Mouse (Mus musculus): ENCODE measurements around the gene Erf.
A peak's percentile ranks its signal among the peaks of the same experiment; 100 is the strongest.

Erf gene

GRCm38 (mm10) chr7:25250141-25250972, at the start of gene Erf:
TSS of gene Erf (minus strand) at chr7:25250761.
- peak; percentile 88 for DNase-seq (ENCODE audit: low read depth, low spot score)

- DNase-seq (ENCODE audit: low read depth, low spot score): peak; percentile 87
Measured at GRCm38 (mm10) chr7:25297454-25298325, 47.1 kb upstream of the Erf start, which contains the start of gene Pafah1b3. TSS of gene Pafah1b3 (minus strand) at chr7:25297986.

- DNase-seq (ENCODE audit: low read depth, low spot score): no peak
Measured at GRCm38 (mm10) chr7:25296945-25297453, 46.4 kb upstream of the Erf start.

GRCm38 (mm10) chr7:25294960-25295722, 44.6 kb upstream of the Erf start:
- DNase-seq (ENCODE audit: low read depth, low spot score): no peak

DNA sequence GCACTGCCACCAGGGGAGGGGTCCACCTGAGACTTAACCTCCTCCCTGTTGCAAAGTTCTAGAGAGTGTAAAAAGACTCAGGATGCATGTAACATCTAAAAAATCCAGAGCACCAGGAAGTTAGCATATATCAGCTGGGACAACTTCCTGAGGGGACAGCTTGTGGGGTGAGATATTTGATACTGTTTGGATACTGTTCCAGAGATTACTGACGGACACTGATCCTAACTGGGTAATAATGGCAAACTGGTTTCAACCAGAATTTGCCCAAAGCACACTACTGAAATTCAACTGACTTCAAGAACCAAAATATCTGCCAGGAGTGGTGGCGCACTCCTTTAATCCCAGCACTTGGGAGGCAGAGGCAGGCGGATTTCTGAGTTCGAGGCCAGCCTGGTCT, 43.9 kb upstream of the Erf start:
- no peak for DNase-seq (ENCODE audit: low read depth, low spot score)

DNA sequence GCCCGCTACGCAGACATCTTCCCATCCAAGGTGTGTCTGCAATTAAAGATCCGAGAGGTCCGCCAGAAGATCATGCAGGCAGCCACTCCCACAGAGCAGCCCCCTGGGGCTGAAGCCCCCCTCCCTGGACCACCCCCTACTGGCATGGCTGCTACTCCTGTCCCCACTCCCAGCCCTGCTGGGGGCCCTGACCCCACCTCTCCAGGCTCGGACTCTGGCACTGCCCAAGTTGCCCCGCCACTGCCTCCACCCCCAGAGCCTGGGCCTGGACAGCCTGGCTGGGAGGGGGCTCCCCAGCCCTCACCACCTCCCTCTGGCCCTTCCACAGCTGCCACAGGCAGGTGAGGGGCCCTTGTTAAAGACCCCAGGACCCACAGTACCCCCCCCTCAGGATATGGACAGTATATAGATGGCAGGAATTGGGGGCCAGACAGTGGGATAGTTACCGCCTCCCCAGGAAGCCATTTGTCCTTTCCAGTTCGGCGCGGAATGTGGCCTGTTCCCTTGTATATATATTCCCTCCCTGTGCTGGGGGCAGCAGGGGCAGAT, 42.7 kb upstream of the Erf start:
- no peak for DNase-seq (ENCODE audit: low read depth, low spot score)

DNA sequence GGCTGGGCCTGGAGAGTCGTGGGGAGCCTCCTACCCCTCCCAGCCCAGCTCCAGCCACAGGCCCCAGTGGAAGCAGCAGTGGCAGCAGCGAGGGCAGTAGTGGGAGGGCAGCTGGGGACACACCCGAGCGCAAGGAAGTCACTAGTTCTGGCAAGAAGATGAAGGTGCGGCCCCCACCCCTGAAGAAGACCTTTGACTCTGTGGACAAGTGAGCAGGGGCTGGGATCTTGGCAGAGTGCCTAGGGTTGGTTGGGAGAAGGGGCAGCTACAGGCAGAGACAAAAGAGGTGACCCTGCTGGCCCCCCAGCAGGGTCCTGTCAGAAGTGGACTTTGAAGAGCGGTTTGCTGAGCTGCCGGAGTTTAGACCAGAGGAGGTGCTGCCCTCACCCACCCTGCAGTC, 41.5 kb upstream of the Erf start:
- DNase-seq (ENCODE audit: low read depth, low spot score): no peak

DNA sequence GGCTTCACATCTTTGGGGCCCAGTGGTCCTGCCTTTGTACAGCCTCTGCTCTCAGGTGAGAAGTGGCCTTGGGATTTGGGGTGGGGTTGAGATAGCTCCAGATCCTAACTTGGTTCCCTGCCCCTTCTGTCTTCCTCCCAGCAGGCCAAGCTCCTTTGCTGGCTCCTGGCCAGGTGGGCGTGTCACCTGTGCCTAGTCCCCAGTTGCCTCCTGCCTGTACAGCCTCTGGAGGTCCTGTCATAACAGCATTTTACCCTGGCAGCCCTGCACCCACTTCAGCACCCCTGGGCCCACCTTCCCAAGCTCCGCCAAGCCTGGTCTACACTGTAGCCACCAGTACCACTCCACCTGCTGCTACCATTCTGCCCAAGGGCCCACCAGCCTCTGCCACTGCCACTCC, 40.4 kb upstream of the Erf start:
- no peak for DNase-seq (ENCODE audit: low read depth, low spot score)

DNA sequence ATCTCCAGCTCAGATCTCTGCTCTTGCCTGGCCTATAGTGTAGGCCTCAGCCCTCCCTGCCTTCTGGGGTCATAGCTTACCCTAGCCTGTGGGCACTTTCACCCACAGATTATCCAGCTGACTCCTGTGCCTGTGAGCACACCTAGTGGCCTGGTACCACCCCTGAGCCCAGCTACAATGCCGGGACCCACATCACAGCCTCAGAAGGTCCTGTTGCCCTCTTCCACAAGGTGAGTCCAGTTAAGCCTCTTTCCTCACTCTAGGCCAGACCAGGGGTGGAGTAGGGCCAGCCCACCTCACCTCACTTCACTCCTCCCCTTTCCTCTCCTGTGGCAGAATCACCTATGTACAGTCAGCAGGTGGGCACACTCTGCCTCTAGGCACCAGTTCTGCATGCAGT, 39.9 kb upstream of the Erf start:
- DNase-seq (ENCODE audit: low read depth, low spot score): no peak

DNA sequence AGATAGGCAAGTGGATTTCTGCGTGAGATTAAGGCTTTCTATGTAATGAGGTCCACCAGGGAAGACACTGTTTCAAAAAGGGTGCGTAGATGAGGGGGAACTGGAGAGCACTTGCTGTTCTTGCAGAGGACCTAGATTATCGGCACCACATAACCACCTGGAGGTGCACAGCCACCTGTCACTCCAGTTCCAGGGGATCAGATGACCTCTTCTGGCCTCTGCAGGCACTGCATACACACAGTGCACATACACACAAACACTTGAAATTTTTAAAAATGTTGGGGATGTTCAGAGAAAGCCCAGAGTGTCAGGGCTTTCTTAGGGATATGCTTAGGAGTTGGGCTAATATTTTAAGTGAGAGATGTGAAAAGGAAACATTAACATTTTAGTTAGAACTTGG, 39.4 kb upstream of the Erf start:
- no peak for DNase-seq (ENCODE audit: low read depth, low spot score)

DNA sequence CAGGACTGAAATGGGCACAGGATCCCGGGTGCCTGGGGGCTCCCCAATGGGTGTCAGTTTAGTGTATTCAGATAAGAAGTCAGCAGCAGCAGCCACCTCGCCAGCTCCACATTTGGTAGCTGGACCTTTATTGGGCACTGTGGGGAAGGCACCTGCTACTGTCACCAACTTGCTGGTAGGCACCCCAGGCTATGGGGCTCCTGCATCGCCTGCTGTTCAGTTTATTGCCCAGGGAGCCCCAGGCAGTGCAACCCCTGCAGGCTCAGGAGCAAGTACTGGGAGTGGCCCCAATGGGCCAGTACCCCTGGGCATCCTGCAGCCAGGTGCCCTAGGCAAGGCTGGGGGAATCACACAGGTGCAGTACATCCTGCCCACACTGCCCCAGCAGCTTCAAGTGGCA, 38.2 kb upstream of the Erf start:
- no peak for DNase-seq (ENCODE audit: low read depth, low spot score)

DNA sequence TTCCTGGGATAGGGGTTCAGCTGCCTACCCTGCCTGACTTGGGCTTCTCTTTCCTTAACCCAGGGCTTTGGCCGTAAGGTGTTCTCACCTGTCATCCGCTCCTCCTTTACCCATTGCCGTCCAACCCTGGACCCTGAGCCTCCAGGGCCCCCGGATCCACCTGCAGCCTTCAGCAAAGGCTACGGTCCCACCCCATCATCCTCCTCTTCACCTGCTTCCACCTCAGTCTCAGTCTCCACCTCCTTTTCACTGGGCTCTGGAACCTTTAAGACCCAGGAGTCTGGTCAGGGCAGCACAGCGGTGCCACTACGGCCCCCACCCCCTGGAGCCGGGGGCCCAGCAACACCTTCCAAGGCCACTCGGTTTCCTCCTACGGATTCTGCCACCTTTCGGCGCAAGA, 37.5 kb upstream of the Erf start:
- DNase-seq (ENCODE audit: low read depth, low spot score): no peak

DNA sequence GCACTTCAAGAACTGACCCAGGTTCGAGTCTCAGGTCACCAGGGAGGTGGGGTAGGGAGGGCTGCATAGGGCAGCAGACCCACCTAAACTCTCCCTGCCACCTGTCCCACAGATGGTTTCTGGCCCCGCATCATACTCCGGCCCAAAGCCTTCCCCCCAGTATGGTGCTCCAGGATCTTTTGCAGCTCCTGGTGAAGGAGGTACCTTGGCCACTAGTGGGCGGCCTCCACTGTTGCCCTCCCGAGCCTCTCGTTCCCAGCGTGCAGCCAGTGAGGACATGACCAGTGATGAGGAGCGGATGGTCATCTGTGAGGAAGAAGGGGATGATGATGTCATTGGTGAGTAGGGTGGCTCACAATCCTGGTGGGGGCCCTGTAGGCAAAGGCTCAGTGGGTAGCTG, 36.4 kb upstream of the Erf start:
- no peak for DNase-seq (ENCODE audit: low read depth, low spot score)

- no peak for DNase-seq (ENCODE audit: low read depth, low spot score)
Measured at GRCm38 (mm10) chr7:25285511-25286238, 35.1 kb upstream of the Erf start.

DNA sequence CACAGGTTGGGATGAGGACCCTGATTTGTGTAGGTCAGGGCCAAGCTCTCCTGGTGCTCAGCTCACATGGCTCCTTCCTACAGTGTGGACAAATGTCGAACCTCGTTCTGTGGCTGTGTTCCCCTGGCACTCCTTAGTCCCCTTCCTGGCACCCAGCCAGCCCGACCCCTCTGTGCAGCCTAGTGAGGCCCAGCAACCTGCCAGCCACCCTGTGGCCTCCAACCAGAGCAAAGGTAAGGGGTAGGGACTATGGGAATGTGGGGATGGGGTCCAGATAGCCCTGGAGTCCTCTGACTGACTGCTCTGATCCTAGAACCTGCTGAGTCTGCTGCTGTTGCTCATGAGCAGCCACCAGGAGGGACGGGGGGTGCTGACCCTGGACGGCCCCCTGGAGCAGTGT, 34.2 kb upstream of the Erf start:
- DNase-seq (ENCODE audit: low read depth, low spot score): no peak

GRCm38 (mm10) chr7:25284171-25284570, 33.6 kb upstream of the Erf start:
- no peak for DNase-seq (ENCODE audit: low read depth, low spot score)

DNA sequence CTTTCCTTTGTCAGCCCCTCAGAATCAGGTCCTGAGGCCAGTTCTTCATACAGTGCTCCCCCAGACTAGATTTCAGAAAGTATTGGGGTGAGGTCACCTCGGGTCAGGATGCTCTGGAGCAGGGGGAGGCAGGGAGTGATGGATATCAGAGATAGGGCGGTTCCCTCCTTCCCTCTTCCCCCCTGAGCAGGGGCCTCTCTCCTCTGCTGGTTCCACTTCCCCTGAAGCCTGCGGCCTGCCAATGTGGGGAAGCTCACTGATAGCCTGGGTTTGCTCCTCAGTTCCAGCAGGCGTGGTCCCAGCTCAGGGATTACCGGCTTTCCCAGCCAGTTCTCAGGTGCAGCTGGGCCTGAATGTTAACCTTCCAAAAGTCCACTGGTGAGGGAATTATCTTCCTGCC, 33.1 kb upstream of the Erf start:
- no peak for DNase-seq (ENCODE audit: low read depth, low spot score)

DNA sequence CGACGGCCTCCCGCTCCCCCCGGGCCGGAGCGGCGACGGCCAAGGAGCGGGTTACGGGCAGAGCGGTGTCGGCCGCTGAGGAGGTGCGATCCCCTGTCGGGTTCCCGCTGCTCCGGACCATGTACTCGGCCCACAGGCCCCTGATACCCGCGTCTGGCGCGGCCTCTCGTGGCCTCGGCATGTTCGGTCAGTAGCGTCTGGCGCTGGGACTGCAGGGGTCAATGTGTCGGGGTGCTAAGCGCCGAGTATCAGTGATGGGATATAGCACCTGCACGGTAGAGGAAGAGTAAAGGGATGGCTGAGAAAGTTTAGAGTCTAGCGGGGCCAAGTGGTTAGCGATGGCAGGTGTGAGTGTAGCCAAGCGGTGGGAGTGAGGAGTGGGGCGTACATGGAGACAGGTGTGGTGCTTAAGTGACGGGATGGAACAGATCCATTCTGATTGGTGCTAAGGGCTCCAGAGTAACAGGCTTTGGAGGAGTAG, 32.2 kb upstream of the Erf start:
- DNase-seq (ENCODE audit: low read depth, low spot score): no peak

GRCm38 (mm10) chr7:25281734-25282601, 31.4 kb upstream of the Erf start:
- DNase-seq (ENCODE audit: low read depth, low spot score): peak; percentile 97
